Mouse (Mus musculus) CH12.LX (cell line): Measurements from ENCODE around the gene Dcp1b. TPM values are rescaled to one million over a fixed set of nuclear protein-coding genes. Genes with fewer than 3 reads are reported as not detected.

Experiments used
- DNase-seq: peaks from one replicate; pipeline ENCODE4 v3.0.0-alpha.2; 2013; ENCODE audit errors: extremely low read depth
- H3K27ac ChIP-seq: 2 replicates; pipeline ENCODE4 v1.5.1; 2012; ENCODE audit warnings: low read depth, mild to moderate bottlenecking, control low read depth, moderate library complexity; ENCODE audit not compliant: insufficient read depth
- H3K27me3 ChIP-seq: replicated peaks from 2 replicates; pipeline ENCODE3; 2012; ENCODE audit warnings: inconsistent platforms
- H3K36me3 ChIP-seq, 2 experiments: replicated peaks in 1 of 2; 2 replicates each; pipeline versions ENCODE3 to v1.6.1; 2012; ENCODE audit warnings: inconsistent platforms in 1 of 2, low read length in 1 of 2, mild to moderate bottlenecking in 1 of 2, mixed read lengths in 1 of 2, moderate library complexity in 1 of 2; ENCODE audit not compliant: control insufficient read depth in 1 of 2, insufficient read depth in 1 of 2
- H3K4me1 ChIP-seq, 2 experiments: 2 replicates each; pipeline ENCODE4 v1.6.1; 2012; ENCODE audit warnings: inconsistent platforms in 1 of 2, moderate library complexity in 1 of 2; ENCODE audit not compliant: insufficient read depth in 2 of 2, control insufficient read depth in 1 of 2
- H3K4me2 ChIP-seq: 2 replicates; pipeline ENCODE4 v1.6.1; 2012; ENCODE audit warnings: low read depth, mild to moderate bottlenecking, control low read depth; ENCODE audit not compliant: poor library complexity, insufficient read depth, severe bottlenecking
- H3K4me3 ChIP-seq, 3 experiments: fragments of 150-350 bp in 1 of 3; sonication (generic) in 1 of 3; replicated peaks in 1 of 3; 2 replicates each; pipeline versions ENCODE3 to v1.5.1; 2011 to 2012; ENCODE audit warnings: low read depth in 2 of 3, low read length in 2 of 3, mild to moderate bottlenecking in 2 of 3, moderate library complexity in 2 of 3, control low read depth in 1 of 3, improper control_type of control experiment in 1 of 3, inconsistent platforms in 1 of 3, mixed read lengths in 1 of 3; ENCODE audit not compliant: poor library complexity in 1 of 3
- H3K79me2 ChIP-seq: replicated peaks from 2 replicates; pipeline ENCODE4 v1.6.1; 2012; ENCODE audit warnings: mild to moderate bottlenecking, moderate library complexity; ENCODE audit not compliant: control insufficient read depth, poor library complexity, insufficient read depth, severe bottlenecking; ENCODE audit errors: extremely low read depth
- H3K9ac ChIP-seq: 2 replicates; pipeline ENCODE4 v1.6.1; 2012; ENCODE audit warnings: low read depth, mild to moderate bottlenecking, control low read depth, moderate library complexity; ENCODE audit not compliant: insufficient read depth
- H3K9me3 ChIP-seq: replicated peaks from 2 replicates; pipeline ENCODE3; 2012; ENCODE audit warnings: low read length, inconsistent platforms, mixed read lengths
- CTCF ChIP-seq, 2 experiments: IDR thresholded peaks in 1 of 2; conservative IDR thresholded peaks in 1 of 2; 2 replicates each; pipeline ENCODE4 v1.5.1; 2011 to 2012; ENCODE audit warnings: low read depth in 2 of 2, low read length in 2 of 2, improper control_type of control experiment in 1 of 2, inconsistent platforms in 1 of 2, mild to moderate bottlenecking in 1 of 2, moderate library complexity in 1 of 2
- ELF1 ChIP-seq: IDR thresholded peaks from 2 replicates; pipeline ENCODE4 v1.6.1; 2014; ENCODE audit warnings: low read depth, mild to moderate bottlenecking, inconsistent platforms, low read length, improper control_type of control experiment
- EP300 ChIP-seq: IDR thresholded peaks from 2 replicates; pipeline ENCODE4 v1.6.1; 2011; ENCODE audit warnings: low read length, improper control_type of control experiment
- HCFC1 ChIP-seq: IDR thresholded peaks from 2 replicates; pipeline ENCODE4 v1.6.1; 2012; ENCODE audit warnings: low read depth, mild to moderate bottlenecking, inconsistent platforms, low read length, improper control_type of control experiment
- JUND ChIP-seq: conservative IDR thresholded peaks from 2 replicates; pipeline ENCODE4 v1.6.1; 2011; ENCODE audit warnings: low read depth, low read length, improper control_type of control experiment
- MAFK ChIP-seq: IDR thresholded peaks from 2 replicates; pipeline ENCODE4 v1.6.1; 2011; ENCODE audit warnings: low read length, improper control_type of control experiment; ENCODE audit not compliant: insufficient replicate concordance
- MAX ChIP-seq: IDR thresholded peaks from 2 replicates; pipeline ENCODE4 v1.6.1; 2011; ENCODE audit warnings: low read length, improper control_type of control experiment
- PAX5 ChIP-seq: IDR thresholded peaks from 2 replicates; pipeline ENCODE4 v1.6.1; 2012; ENCODE audit warnings: low read length, inconsistent platforms, mixed read lengths
- RAD21 ChIP-seq: IDR thresholded peaks from 2 replicates; pipeline ENCODE4 v1.6.1; 2011; ENCODE audit warnings: low read depth, mild to moderate bottlenecking, low read length, improper control_type of control experiment, moderate library complexity
- SIN3A ChIP-seq: IDR thresholded peaks from 2 replicates; pipeline ENCODE4 v1.6.1; 2012; ENCODE audit warnings: low read length, improper control_type of control experiment, inconsistent platforms
- SMC3 ChIP-seq: IDR thresholded peaks from 2 replicates; pipeline ENCODE4 v1.6.1; 2011; ENCODE audit warnings: low read depth, low read length, improper control_type of control experiment
- USF2 ChIP-seq: conservative IDR thresholded peaks from 2 replicates; pipeline ENCODE4 v1.6.1; 2011; ENCODE audit warnings: low read depth, low read length, improper control_type of control experiment
- ZC3H11A ChIP-seq: IDR thresholded peaks from 2 replicates; pipeline ENCODE4 v1.6.1; 2012; ENCODE audit warnings: low read depth, mild to moderate bottlenecking, inconsistent platforms, low read length, improper control_type of control experiment
- dilution Hi-C: fragments of 300-500 bp; cut with MboI; formaldehyde crosslinking; loops from 2 replicates; pipeline ENCODE4 v1.14.3; 2020; ENCODE audit warnings: low sequenced_read_pairs; ENCODE audit not compliant: extremely low pct_unique_long_range_greater_than_20kb, extremely low pct_ligation_motif_present
- in situ Hi-C: fragments of 300-500 bp; cut with MboI; formaldehyde crosslinking; loops from 3 replicates; pipeline ENCODE4 v1.14.3; 2019; ENCODE audit warnings: low sequenced_read_pairs, low pct_ligation_motif_present, low pct_unique_long_range_greater_than_20kb, mixed read lengths
- polyA plus RNA-seq: library from polyadenylated mRNA; unstranded; fragments of >175 nt; gene quantifications from 2 replicates; pipeline ENCODE4 v1.2.1, GENCODE M21; 2012; ENCODE audit warnings: low read depth; ENCODE audit not compliant: insufficient read length
- total RNA-seq, 2 experiments: library from RNA; depleted of rRNA; stranded (reverse); fragments of 300-350 nt in 1 of 2; fragments of >200 nt in 1 of 2; gene quantifications; 2 replicates each; pipeline ENCODE4 v1.2.3; 2012 to 2014

The Dcp1b gene
- total and polyA plus RNA-seq, 3 experiments = 1.6 to 2.5 (median 2.2) TPM

DNA sequence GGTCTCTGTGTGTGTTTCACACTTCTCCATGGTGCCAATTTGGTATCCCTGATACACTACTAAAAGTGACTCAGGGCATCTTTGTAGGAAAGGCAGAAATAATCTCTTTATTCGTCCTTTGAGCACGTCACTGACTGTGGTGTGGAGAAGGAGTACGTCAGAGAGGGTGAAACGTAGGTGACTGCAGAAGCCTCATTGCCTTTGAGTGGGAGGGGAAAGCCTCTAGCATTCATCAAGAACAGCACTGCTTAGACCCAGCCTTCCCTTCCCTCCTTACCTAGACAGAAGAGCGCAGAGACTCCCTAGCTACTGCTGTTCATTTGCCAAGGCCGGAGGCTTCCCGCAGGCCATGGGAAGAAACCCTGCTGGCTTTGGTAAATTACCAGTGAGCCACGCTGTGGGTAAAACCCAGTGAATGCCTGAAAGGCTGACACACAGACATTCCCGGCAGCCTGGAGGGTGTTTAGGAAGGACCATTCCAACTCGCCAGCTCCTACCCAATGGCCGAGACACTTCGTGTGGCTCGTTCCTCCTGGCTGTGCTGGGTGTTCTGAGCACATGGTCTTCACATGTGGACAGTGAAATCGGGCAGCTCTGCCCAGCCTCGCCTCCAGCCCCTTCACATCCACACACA lies 44.3 kb downstream of the Dcp1b start:
- no peak for TF ChIP-seq EP300
- no peak for TF ChIP-seq JUND
- TF ChIP-seq USF2 = no peak
- no peak for TF ChIP-seq SIN3A
- no peak for TF ChIP-seq RAD21
- TF ChIP-seq MAX = no peak
- no peak for TF ChIP-seq MAFK
- no peak for TF ChIP-seq SMC3
- no peak for TF ChIP-seq PAX5
- Histone ChIP-seq H3K36me3 (peaks cover 10 to 22% of the 10 kb centered on the region in 2 experiments), H3K4me2 (no peak overlapping the region), H3K4me1 (no peaks in the 10 kb centered on the region), H3K27me3 (no peaks in the 10 kb centered on the region), H3K27ac (no peak overlapping the region), H3K9ac (no peak overlapping the region), H3K4me3 (no peak overlapping the region), H3K79me2 (no peaks in the 10 kb centered on the region), H3K9me3 (no peaks in the 10 kb centered on the region)
- dilution Hi-C loops = no loop called here
- no peak for DNase-seq
- in situ Hi-C loops = no loop called here

DNA sequence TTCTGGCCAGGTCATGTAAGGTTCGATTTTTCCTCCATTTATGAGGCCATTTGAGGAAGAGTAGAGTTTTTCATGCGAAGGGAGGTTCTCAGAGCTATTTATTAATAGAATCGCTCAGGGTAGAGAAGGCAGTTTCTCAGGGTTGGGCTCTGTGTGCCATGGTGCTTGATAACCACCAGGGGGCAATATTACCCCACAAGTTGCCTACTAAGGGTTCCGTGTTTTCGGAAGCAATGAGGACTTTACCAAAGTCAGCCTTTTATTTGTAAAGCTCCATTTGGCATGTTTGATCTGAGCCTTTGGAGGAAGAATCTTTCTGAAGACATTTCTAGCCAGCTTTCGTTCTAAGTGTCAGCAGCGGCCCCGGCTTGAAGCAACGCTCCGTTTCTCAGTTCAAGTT lies 45.2 kb downstream of the Dcp1b start:
- in situ Hi-C loops (loop anchor here (5.0 kb wide), 1 partner anchor 207 kb away; no protein-coding TSS in a partner anchor), dilution Hi-C loops (no loop called here)
- DNase-seq = peak; percentile 55
- no peak overlapping the region for H3K4me3 ChIP-seq
- TF ChIP-seq CTCF (conservative IDR thresholded peaks at IDR 0.05 in 1 of 2, IDR thresholded peaks at IDR 0.05 in 1 of 2; ENCODE audit: low read depth in 2 of 2, low read length in 2 of 2) (peak; percentile 83 to 93), SMC3 (peak; percentile 95), ZC3H11A (peak; percentile 77), RAD21 (peak; percentile 97), SIN3A (no peak), HCFC1 (no peak), ELF1 (no peak)
- H3K9me3 ChIP-seq = no peaks in the 10 kb centered on the region
- peaks cover 3 to 15% of the 10 kb centered on the region in 2 experiments for H3K36me3 ChIP-seq
- H3K4me1 ChIP-seq = peaks cover 0 to 3% of the 10 kb centered on the region in 2 experiments; a peak in 1 of 4 replicates
- H3K4me2 ChIP-seq = no peak overlapping the region
- H3K27ac ChIP-seq = no peak overlapping the region
- no peaks in the 10 kb centered on the region for H3K79me2 ChIP-seq
- H3K9ac ChIP-seq = no peak overlapping the region
- H3K27me3 ChIP-seq = peaks cover 6% of the 10 kb centered on the region
